Mouse (Mus musculus): ENCODE results near the gene Ccnb1. TPM values are rescaled to one million over a fixed set of nuclear protein-coding genes. Genes with fewer than 3 reads are reported as not detected.

Ccnb1 gene
- total and polyA plus RNA-seq, 2 experiments = 0.26 to 0.37 TPM

DNA sequence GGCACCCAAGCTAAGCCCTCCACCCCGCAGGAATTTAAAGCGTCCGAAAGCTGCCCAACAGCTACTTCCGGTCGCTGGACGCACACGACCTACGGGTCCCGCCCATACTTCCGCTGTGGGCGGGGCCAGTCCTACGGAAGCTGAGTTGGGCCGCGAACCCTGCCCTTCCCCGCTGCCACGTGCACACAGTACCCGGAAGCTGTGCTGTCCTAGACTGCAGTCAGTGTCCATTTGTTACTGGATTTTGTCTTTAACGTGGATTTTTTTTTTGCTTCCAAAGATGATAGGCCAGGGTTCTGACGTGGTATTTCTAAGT lies 55.6 kb downstream of the Ccnb1 start, which contains the start of gene Cdk7:
Cdk7 (minus strand) TSS at position 79 of the 316 bp plus-strand sequence.
- peak; percentile 86 for DNase-seq (ENCODE audit: extremely low read depth, low read depth, low spot score)
- Histone ChIP-seq H3K36me3 (ENCODE audit: control insufficient read depth, insufficient read depth, low read length) (peaks cover 3% of the 10 kb centered on the region), H3K27me3 (ENCODE audit: control insufficient read depth, insufficient read depth, low read length) (no peaks in the 10 kb centered on the region), H3K4me3 (ENCODE audit: insufficient read depth, low read depth, low read length) (peak within 1 kb of the TSS; percentile 63), H3K9ac (ENCODE audit: low read depth, low read length) (peak within 1 kb of the TSS; percentile 65), H3K79me2 (ENCODE audit: control insufficient read depth, insufficient read depth, low read length) (peaks cover 20% of the 10 kb centered on the region; the same call in 1 of the 2 replicates), H3K27ac (replicated peaks; ENCODE audit: insufficient read depth, low read depth, low read length) (peak within 1 kb of the TSS; percentile 36), H3K4me1 (ENCODE audit: control insufficient read depth, insufficient read depth, low read length) (peaks cover 3% of the 10 kb centered on the region)
- under 1% methylated on average over 19 of the region's 19 CpGs for WGBS
- TF ChIP-seq CTCF (IDR thresholded peaks at IDR 0.05; ENCODE audit: low read depth, low read length) (no peak), POLR2A (IDR thresholded peaks at IDR 0.05; ENCODE audit: extremely low read depth, insufficient read depth, low read length) (peak; percentile 60; the same call in 1 of the 2 replicates)

DNA sequence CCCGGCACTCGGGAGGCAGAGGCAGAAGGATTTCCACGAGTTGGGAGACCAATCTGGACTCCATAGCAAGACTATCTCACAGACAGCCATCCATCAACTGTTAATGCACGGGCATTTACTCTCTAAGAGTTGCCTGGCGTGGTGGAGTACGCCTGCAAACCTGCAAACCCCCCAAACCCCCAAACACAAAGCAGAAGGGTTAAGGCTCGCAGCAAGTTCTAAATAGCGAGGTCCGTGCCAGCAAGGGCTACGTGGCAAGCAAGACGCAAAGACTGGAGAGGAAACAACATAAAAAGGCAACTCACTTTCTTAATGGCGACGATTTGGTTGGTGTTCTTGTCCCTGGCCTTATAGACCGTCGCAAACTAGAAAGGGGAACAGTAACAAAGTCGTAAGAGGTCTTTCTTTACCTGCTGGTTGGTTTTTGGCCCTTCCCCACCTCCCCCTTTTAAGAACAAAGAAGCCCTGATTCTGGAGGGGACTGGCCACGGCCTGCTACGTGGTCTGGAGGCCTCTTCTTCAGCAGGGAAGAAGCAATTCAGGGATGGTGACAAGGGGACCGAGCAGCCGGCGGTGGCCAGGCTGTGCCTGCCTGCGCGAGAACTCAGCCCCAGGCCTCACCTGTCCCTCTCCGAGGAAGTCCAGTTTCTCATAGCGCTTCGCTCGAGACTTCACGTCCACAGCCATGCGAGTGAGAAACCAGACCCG lies 56.1 kb downstream of the Ccnb1 start:
- H3K27ac ChIP-seq (replicated peaks; ENCODE audit: insufficient read depth, low read depth, low read length) = peak overlapping the region; percentile 36
- H3K27me3 ChIP-seq (ENCODE audit: control insufficient read depth, insufficient read depth, low read length) = no peaks in the 10 kb centered on the region
- WGBS = under 1% methylated on average over 30 of the region's 30 CpGs
- H3K4me3 ChIP-seq (ENCODE audit: insufficient read depth, low read depth, low read length) = peak overlapping the region; percentile 63
- peaks cover 20% of the 10 kb centered on the region; the same call in 1 of the 2 replicates for H3K79me2 ChIP-seq (ENCODE audit: control insufficient read depth, insufficient read depth, low read length)
- peaks cover 4% of the 10 kb centered on the region for H3K36me3 ChIP-seq (ENCODE audit: control insufficient read depth, insufficient read depth, low read length)
- DNase-seq (ENCODE audit: extremely low read depth, low read depth, low spot score) = no peak
- no peak for TF ChIP-seq POLR2A (IDR thresholded peaks at IDR 0.05; ENCODE audit: extremely low read depth, insufficient read depth, low read length)
- no peak for TF ChIP-seq CTCF (IDR thresholded peaks at IDR 0.05; ENCODE audit: low read depth, low read length)
- H3K4me1 ChIP-seq (ENCODE audit: control insufficient read depth, insufficient read depth, low read length) = peaks cover 3% of the 10 kb centered on the region
- peak overlapping the region; percentile 65 for H3K9ac ChIP-seq (ENCODE audit: low read depth, low read length)

Other genes starting within 250 kb of the Ccnb1 start
- gene Ocln, start 233.9 kb downstream of the Ccnb1 start, total RNA-seq (2014; rRNA removed) = 51.9 and 52.3 TPM in 2 replicates
- gene Ocln, start 233.9 kb downstream of the Ccnb1 start, polyA plus RNA-seq (2012; rRNA removed) = 6.1 and 7.3 TPM in 2 replicates
- gene Marveld2, start 169.6 kb downstream of the Ccnb1 start, total RNA-seq (2014; rRNA removed) = 6.2 and 9.5 TPM in 2 replicates
- 6.4 and 8.6 TPM in 2 replicates for gene Marveld2, start 169.6 kb downstream of the Ccnb1 start, polyA plus RNA-seq (2012; rRNA removed)
- 46.4 and 52.1 TPM in 2 replicates for gene Ak6, start 135.6 kb downstream of the Ccnb1 start, total RNA-seq (2014; rRNA removed)
- gene Ak6, start 135.6 kb downstream of the Ccnb1 start, polyA plus RNA-seq (2012; rRNA removed) = 20.3 and 20.9 TPM in 2 replicates
- gene Rad17, start 135.5 kb downstream of the Ccnb1 start, total RNA-seq (2014; rRNA removed) = 10.1 and 12.5 TPM in 2 replicates
- gene Rad17, start 135.5 kb downstream of the Ccnb1 start, polyA plus RNA-seq (2012; rRNA removed) = 1.8 and 2.5 TPM in 2 replicates
- 2.1 and 2.5 TPM in 2 replicates for gene Taf9, start 135.0 kb downstream of the Ccnb1 start, total RNA-seq (2014; rRNA removed)
- 0.67 and 0.76 TPM in 2 replicates for gene Taf9, start 135.0 kb downstream of the Ccnb1 start, polyA plus RNA-seq (2012; rRNA removed)
- 2.8 and 4.0 TPM in 2 replicates for gene Ccdc125, start 116.9 kb downstream of the Ccnb1 start, total RNA-seq (2014; rRNA removed)
- gene Ccdc125, start 116.9 kb downstream of the Ccnb1 start, polyA plus RNA-seq (2012; rRNA removed) = 1.7 and 2.2 TPM in 2 replicates
- 13.1 and 15.1 TPM in 2 replicates for gene Cdk7, start 55.6 kb downstream of the Ccnb1 start, total RNA-seq (2014; rRNA removed)
- gene Cdk7, start 55.6 kb downstream of the Ccnb1 start, polyA plus RNA-seq (2012; rRNA removed) = 7.0 and 8.5 TPM in 2 replicates
- gene Mrps36, start 41.9 kb downstream of the Ccnb1 start, total RNA-seq (2014; rRNA removed) = 30.4 and 30.7 TPM in 2 replicates
- 14.7 and 27.1 TPM in 2 replicates for gene Mrps36, start 41.9 kb downstream of the Ccnb1 start, polyA plus RNA-seq (2012; rRNA removed)
- gene Cenph, start 10.7 kb downstream of the Ccnb1 start, total RNA-seq (2014; rRNA removed) = 0.34 TPM in 1 of 2 replicates, not detected in the other
- gene Cenph, start 10.7 kb downstream of the Ccnb1 start, polyA plus RNA-seq (2012; rRNA removed) = 0.17 TPM in 1 of 2 replicates, not detected in the other
- 36.0 and 38.1 TPM in 2 replicates for gene Slc30a5, start 46.9 kb upstream of the Ccnb1 start, total RNA-seq (2014; rRNA removed)
- gene Slc30a5, start 46.9 kb upstream of the Ccnb1 start, polyA plus RNA-seq (2012; rRNA removed) = 14.5 and 15.6 TPM in 2 replicates